Mouse (Mus musculus) ES-E14 (cell line): ENCODE results near the gene Arpc2.

ENCODE experiments used
- CHD2 ChIP-seq: IDR thresholded peaks from 2 replicates; pipeline ENCODE4 v1.6.1; 2014; ENCODE audit warnings: mild to moderate bottlenecking, low read depth, low read length, inconsistent platforms
- MAFK ChIP-seq: IDR thresholded peaks from 2 replicates; pipeline ENCODE4 v1.6.1; 2014; ENCODE audit warnings: mild to moderate bottlenecking, low read depth, low read length, inconsistent platforms; ENCODE audit not compliant: insufficient read depth

DNA sequence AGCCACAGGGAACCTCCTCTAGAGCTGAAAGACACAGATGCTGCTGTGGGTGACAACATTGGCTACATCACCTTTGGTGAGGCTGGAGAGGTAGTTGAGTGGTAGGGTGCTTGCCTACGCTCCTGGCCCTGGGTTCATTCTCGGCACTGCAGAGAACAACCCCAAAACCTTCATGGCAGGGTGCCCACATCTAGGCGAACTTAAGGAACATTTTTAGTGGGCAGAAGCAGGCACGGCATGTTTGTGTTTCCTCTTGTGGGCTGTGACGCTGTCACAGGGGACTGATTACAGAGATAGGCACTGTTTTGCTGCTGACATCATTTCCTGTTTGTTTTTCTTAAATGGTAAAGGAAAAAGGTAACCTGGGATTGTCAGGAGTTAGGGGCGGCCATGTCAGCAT is 26.6 kb downstream of the Arpc2 start:
- TF ChIP-seq MAFK (no peak), CHD2 (no peak)
